Mouse (Mus musculus): ENCODE measurements around the gene Ets2.

Gene Ets2

DNA sequence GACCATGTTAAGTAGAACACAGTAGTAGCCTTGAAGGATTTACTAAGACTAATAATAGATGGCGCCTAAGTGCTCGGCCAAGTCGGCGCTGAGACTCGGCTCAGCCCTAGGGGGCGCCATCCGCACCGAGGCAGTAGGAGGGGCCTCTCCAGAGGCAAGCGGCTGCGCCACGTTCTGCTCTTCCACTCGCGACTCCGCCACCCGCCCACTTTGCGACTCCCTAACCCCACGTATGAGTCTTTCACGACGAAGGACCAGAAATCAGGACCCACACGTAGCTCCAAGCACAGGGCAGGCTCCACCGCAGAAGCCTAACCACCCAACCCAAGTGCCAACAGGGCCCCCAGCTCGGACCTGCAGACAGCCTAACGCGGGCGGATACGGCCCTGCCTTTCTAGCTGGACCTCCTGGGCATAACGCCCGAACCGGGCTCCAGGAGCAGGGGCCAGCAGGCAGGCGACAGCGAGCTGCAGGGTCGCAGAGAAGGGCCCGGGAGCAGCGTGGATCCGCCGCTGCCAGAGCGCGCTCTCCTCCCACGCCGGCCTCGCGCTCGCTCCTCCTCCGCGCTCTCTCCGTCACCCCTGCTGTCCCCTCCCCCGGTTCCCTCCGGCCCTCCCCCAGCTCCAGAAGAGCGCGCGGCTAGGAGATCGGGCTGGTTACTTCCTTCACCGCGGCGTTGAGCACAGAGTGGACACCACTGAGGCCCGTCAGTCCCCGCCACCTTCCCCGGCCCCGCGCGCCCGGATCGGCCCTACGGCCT lies at the start of gene Ets2:
Ets2 (plus strand) TSS at position 274 of the 760 bp plus-strand sequence.
- ChIA-PET CTCF (interaction anchor here in 3 of 4 experiments (0.5 to 2.0 kb wide), 18 partner anchors 11 to 536 kb away, joined by 3 to 6 read pairs (median 3); no protein-coding TSS in a partner anchor), POLR2A (interaction anchor here (0.5 to 3.6 kb wide), 35 partner anchors 9 to 381 kb away, joined by 3 to 20 read pairs (median 3); partner anchors contain the start of genes Brwd1 (in 1 of the 4) and Psmg1 (in 1 of the 4))

DNA sequence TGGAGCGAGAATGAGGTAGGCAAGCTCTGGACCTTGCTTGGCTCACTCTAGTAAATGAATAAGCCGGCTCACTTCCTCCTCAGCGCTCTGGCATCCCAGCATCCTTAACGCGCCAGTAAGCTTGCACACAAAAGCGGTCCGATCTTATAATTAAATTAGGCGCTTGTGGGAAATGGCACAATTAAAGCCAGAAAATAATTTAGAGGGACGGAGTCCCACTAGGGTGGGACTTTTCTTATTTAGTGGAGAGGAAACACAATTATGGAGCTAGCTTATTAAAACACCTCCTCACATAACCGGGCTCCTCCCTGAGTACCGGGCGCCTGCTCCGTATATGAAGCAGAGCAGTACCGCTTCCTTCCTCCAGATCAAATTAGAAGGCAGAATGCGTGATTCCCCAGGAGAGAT lies 47.7 kb upstream of the Ets2 start:
- ChIA-PET POLR2A (interaction anchor here in 3 of 4 experiments (0.9 to 1.8 kb wide), 6 partner anchors 12 to 295 kb away, joined by 3 to 4 read pairs (median 3); partner anchors contain the start of gene Ets2 (in 1 of the 3)), CTCF (interaction anchor here in 3 of 4 experiments (0.7 to 1.7 kb wide), 7 partner anchors 14 to 312 kb away, joined by 3 to 5 read pairs (median 4); no protein-coding TSS in a partner anchor)

DNA sequence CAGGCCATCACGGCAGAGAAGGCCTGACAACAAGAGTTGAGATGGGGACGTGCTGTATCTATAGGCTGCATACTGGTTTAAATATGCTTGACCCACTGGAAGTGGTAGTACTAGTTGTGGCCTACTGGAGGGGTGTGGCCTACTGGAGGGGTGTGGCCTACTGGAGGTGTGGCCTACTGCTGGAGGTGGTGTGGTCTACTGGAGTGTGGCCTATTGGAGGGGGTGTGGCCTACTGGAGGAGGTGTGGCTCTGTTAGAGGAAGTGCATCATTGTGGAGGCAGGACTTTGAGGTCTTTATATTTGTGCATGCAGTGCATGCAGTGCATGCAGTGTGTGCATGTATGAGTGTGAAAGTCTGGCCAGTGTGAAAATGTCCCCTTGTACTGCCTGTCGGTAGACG lies 45.3 kb upstream of the Ets2 start:
- POLR2A ChIA-PET: no interaction called here
- CTCF ChIA-PET: interaction anchor here in 2 of 4 experiments (0.5 kb wide), 2 partner anchors 72 to 306 kb away, joined by 3 to 4 read pairs; no protein-coding TSS in a partner anchor

DNA sequence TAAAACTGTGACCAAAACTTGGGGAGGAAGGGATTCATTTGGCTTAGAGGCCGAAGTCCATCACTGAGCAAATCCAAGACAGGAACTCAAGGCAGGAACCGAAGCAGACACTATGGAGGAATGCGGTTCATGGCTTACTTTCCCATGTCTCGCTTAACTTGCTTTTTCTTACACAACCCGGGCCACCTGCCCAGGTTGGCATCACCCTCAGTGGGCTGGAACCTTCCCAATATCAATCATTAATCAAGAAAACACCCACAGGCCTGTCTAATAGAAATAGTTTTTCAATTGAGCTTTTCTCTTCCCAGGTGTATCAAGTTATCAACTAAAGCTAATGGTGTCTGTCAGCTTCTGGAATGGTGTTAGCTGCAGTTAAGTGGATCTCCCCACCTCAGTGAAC lies 44.7 kb upstream of the Ets2 start:
- POLR2A ChIA-PET: interaction anchor here in 1 of 4 experiments (0.6 kb wide), 1 partner anchor 70 kb away, joined by 4 read pairs; no protein-coding TSS in a partner anchor
- CTCF ChIA-PET: interaction anchor here in 1 of 4 experiments (0.6 to 0.8 kb wide), 2 partner anchors 33 to 110 kb away, joined by 3 read pairs; no protein-coding TSS in a partner anchor

DNA sequence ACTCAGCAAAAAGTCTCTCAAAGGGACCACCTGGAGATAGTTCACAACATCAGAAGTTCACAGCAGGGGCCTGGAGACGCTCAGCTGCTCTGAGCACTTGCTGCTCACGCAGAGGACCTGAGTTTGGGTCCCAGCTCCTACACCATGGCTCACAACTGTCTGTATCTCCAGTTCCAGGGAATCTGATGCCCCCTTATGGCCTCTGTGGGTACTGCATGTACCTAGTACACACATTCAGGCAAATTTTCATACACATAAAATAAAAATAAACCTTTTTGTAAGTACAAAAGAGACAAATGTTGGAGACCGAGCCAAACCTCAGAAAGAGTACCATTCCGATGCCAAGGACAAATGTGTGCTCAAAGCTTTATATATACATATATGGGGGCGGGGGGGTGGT lies 44.1 kb upstream of the Ets2 start:
- CTCF ChIA-PET: interaction anchor here in 3 of 4 experiments (0.6 to 1.4 kb wide), 5 partner anchors 33 to 807 kb away, joined by 3 to 7 read pairs (median 4); no protein-coding TSS in a partner anchor

DNA sequence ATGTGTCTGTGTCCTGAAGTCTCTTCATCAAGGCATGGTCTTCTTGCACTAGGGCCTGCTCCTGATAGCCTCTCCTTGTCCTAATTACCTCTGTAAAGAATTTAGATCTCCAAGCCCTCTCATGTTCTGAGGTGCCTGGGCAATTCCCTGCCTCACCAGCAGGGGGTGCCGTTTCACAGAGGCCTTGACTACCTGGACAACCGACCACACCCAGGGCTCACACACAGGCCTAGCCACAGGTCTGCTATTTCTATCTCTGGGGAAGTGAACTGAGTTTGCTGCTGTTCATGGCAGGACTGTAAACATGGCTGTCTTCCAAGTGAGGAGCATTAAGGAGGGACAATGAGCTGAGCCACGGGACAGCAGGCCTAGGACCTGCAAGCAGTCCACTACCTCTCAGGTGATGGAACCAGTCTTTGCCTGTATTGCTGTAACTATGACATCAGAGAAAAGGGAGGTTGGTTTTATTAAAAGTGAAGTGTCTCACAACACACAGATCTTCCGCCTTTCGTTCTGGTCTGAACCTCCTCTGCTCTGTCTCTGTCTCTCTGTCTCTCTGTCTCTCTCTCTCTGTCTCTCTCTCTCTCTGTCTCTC lies 42.9 kb upstream of the Ets2 start:
- POLR2A ChIA-PET: interaction anchor here in 1 of 4 experiments (1.2 kb wide), 1 partner anchor 43 kb away, joined by 3 read pairs; the partner anchor contains the start of gene Ets2
- CTCF ChIA-PET: interaction anchor here (0.6 to 1.4 kb wide), 11 partner anchors 9 to 306 kb away, joined by 3 to 7 read pairs (median 4); no protein-coding TSS in a partner anchor

More for the DNA sequence above, 44.1 kb upstream of the Ets2 start:
- POLR2A ChIA-PET: no interaction called here

DNA sequence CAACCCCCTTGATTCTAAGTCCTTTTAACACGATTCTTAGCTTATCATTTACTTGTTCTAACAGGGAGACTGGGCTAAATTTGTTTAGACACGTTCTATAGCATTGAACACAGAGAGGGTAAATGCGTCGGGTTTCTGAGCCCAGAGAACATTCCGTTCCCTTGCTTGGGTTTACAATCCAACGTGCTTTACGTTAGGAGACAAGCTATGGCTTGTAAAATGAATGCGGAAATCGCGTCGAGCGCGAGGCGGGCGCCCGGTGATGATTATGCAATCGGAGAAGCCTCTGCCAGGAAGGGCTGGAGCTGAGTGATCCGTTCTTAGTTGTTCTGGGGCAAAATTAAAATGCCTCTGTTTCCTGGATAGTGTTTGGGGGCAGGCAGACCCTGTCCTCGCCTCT lies 42.4 kb upstream of the Ets2 start:
- ChIA-PET CTCF (interaction anchor here (0.6 to 1.2 kb wide), 12 partner anchors 9 to 289 kb away, joined by 3 to 8 read pairs (median 4); no protein-coding TSS in a partner anchor), POLR2A (interaction anchor here in 2 of 4 experiments (0.9 to 1.2 kb wide), 2 partner anchors 42 to 43 kb away, joined by 3 to 5 read pairs; partner anchors contain the start of gene Ets2 (in 2 of the 2))

DNA sequence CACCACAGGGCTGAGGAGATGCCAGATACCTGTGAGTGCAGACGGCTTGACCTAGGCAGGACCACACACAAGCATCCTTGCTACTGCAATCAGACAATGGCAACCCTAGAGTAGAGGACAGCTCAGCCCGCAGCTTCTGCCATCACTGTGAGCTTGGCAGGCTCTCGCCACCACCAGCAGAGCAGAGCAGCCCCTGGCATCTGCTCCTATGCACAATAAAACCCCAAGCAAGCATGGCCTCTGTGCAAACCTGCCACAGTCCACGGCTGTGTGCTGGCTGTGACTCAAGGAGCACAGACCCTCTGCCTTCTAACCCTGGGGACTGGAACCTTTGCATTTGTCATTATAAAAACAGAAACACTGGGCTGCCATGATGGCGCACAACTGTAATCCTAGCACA lies 41.0 kb upstream of the Ets2 start:
- POLR2A ChIA-PET: no interaction called here

DNA sequence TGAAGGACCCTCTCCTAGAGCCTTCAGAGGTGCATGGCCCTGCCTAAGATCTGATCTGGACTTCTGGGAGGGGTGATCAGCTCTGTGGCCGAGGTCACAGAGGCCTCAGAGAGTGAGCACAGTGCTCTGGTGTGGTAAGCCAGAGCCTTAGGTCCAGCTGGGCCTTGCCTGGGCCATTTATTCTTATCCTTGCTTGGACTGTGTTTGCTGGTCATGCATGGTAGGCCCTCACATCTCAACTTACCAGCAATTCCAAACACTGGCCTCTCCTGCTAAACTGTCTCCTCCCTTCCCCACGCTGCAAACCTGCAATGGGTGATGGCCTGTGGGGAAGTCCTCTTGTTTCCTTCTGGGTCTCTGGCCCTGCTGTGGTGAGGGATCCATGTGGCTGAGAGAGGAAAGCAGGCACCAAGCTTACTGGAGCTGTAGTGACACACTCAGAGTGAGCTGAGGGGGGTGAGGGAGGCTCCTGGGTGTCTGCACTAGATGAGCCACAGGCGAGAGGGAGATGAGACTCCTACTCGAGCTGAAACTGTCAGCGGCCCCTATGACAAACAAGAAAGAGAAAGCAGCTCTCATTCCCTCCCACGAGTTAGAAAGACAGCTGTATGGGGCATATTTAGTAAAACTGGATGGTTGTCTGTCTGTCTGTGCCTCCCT lies 36.3 kb upstream of the Ets2 start:
- POLR2A ChIA-PET: interaction anchor here in 1 of 4 experiments (0.7 kb wide), 1 partner anchor 39 kb away, joined by 3 read pairs; no protein-coding TSS in a partner anchor
- CTCF ChIA-PET: no interaction called here

More for the DNA sequence above, 41.0 kb upstream of the Ets2 start:
- CTCF ChIA-PET: interaction anchor here in 2 of 4 experiments (0.6 to 0.9 kb wide), 2 partner anchors 56 to 179 kb away, joined by 3 to 4 read pairs; no protein-coding TSS in a partner anchor

DNA sequence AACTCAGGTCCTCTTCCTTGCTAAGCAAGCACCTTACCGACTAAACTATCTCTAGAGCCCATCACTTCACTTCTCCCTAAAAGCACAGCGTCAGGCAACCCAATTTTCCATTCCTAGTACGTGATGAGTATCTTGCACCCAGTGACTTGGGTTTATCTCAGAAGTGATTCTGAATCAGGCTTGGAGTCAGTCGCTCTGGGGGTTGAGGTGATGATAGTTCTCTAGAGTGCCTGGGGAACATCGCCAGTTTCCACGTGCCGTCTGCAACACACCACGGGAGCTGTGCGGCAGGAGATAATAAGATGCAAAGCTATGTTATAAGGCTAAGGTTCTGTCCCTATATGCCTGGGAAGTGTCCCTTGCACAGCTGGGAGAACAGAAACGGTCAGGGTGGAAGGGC lies 35.6 kb upstream of the Ets2 start:
- CTCF ChIA-PET: no interaction called here
- POLR2A ChIA-PET: no interaction called here

DNA sequence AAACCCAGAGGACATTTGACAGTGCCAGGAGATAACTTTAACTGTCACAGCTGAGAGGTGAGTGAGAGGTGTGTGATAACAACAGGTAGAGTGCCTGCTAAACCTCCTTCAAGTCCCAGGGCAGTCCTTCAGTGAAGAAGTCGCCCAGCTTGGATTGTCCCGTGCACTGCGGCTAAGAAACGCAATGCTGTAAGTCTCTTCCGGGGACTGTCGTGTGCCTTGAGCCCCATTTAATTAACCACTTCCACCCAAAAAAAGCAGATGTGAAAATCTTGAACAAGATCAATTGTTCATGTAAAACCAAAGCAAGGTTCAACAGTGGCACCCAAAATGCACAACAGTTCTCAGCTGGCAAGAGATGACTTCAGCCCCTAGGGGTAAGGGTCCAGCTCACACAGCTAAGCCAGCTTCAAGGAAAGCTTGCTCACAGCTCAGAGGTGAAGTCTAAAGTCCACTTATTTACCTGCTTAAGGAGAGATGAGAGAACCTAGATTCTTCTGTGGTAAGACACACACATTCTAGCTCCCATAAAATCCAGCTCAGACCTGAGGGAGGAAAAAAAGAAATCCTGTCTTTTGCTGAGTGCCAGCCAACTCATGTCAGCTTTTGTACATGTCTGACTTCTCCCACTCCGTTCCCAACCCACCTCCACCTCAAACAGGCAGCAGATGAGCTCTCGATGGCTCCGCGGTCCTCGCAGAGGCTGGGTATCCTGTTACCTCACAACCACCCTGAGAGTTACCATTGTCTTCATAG lies 34.3 kb upstream of the Ets2 start:
- CTCF ChIA-PET: interaction anchor here in 2 of 4 experiments (0.9 to 1.6 kb wide), 5 partner anchors 8 to 326 kb away, joined by 3 to 4 read pairs (median 4); no protein-coding TSS in a partner anchor
- POLR2A ChIA-PET: interaction anchor here in 2 of 4 experiments (1.1 to 1.3 kb wide), 3 partner anchors 9 to 35 kb away, joined by 3 read pairs; partner anchors contain the start of gene Ets2 (in 2 of the 2)

DNA sequence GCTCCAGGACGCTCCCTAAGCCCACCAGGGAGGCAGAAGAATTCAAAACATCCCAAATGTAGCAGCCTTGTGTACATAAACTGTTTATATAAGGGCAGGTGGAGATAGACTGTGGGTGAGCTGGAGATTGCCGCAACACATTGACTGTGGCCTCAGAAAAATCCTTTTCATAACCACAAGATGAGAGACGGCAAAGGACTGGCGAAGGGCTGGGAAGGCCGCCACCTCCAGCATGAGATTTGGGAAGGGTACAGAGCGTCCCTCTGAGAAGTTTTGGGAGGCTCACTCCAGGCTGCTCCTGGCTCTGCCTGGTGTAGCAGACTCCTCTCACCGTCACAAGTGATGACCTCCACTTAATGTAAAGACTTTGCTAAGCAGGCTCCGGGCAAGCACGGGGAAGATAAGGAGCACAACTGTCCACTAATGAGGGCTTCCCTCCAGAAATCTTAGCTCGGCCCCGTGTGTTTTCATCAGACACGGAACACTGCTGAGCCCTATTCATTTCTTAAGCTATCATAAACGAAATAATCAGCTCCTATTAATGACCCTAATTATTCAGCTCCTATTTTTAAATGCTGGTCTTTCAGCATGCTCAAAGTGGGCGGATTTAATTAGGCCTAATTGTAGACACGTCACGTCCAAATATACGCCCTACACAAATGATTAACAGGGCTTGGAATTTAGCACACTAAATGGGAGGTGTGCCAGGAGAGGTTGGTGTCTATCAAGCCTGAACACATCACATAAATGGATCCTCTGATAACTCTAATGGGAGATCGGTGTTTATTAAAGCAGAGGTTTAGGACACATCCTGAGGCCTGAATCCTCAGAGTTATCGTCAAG lies 33.5 kb upstream of the Ets2 start:
- ChIA-PET POLR2A (interaction anchor here in 2 of 4 experiments (0.5 to 1.3 kb wide), 4 partner anchors 8 to 63 kb away, joined by 3 read pairs; partner anchors contain the start of gene Ets2 (in 2 of the 2)), CTCF (interaction anchor here in 3 of 4 experiments (0.5 to 1.6 kb wide), 6 partner anchors 9 to 327 kb away, joined by 3 to 7 read pairs (median 4); no protein-coding TSS in a partner anchor)

DNA sequence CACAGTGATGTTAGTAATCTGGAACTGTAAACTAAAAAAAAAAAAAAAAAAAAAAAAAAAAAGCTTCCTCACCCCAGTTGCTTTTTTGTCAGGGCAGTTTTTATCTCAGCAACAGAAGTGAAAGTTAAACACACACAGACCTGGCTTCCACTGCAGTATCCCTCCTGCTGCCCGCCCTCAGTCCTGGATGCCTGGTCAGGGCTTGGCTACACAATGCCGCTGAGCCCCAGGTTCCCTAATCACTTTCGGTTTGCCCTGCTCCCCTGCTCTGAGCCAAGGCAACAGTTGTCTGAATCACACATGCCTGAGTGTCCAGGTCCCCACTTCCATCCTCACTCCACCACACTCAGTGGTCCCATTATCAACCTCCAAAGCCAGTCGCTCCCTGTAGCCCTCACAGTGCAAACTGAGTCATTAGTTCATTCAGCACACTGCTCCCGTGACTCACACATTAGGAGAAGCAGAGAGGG lies 27.4 kb upstream of the Ets2 start:
- ChIA-PET POLR2A (interaction anchor here in 2 of 4 experiments (0.6 to 1.3 kb wide), 3 partner anchors 118 to 1846 kb away, joined by 3 to 4 read pairs (median 3); no protein-coding TSS in a partner anchor), CTCF (interaction anchor here in 1 of 4 experiments (0.6 kb wide), 1 partner anchor 285 kb away, joined by 3 read pairs; no protein-coding TSS in a partner anchor)

DNA sequence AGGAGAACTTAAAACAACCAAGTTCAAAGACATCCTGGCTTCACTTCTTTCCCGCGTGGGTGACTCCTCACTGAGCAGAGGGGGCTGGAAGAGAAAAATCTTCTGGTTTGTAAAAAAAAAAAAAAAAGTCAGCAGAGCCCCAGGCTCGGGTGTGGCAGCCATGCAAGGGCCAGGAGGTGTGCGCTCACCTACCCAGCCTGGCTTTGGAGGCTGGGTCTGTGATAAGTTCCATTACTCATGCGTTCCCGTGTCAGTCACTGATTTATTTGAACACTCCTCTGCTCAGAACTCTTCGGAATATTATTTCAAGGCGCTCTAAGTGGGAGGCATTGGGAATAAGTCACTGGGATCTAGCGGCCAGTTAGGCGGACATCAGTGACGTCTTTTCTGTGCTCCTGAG lies 26.7 kb upstream of the Ets2 start:
- ChIA-PET CTCF (no interaction called here), POLR2A (interaction anchor here in 1 of 4 experiments (1.8 kb wide), 1 partner anchor 26 kb away, joined by 5 read pairs; the partner anchor contains the start of gene Ets2)

DNA sequence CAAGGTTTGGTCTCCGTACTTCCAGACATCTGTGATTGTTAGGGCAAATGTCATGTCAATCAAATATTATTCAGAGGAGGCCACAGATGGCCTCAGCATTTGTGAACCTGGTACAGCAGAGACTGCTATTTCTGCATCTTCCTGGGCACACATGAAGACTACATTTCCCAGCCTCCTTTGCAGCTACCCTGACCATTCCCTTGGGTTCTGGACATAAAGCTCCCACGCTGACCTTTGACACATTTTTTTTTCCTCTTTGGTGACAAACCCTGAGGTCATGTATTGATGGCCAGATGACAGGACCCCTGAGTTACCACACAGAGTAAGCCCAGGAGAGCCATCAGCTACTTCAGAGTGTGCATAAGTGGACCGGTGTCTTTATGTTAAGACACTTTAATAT lies 25.2 kb upstream of the Ets2 start:
- POLR2A ChIA-PET: interaction anchor here in 1 of 4 experiments (1.2 to 1.8 kb wide), 2 partner anchors 9 to 25 kb away, joined by 3 to 5 read pairs; partner anchors contain the start of gene Ets2
- CTCF ChIA-PET: interaction anchor here in 2 of 4 experiments (1.0 to 1.3 kb wide), 2 partner anchors 10 to 25 kb away, joined by 4 to 5 read pairs; partner anchors contain the start of gene Ets2 (in 1 of the 2)

DNA sequence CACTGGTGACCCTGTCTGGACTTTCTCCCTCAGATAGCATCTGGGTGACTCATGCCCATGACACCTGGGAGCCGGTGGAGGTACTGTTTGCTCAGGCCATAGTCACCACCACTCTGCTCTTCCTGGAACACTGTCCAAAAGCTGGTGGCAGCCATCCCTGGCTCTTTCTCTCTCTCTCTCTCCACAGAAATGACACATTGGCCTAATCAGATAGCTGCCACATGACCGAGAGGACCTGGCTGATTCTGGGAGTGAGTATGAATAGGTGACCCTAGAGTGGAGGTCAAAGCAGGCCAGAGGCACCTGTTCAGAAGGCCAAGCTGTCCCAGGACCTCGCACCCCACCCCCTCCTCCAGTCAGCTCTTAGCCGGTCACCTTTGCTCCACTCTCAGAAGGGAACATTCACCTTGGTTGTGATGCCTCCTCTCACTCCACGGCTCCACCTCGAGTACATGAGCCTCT lies 19.4 kb upstream of the Ets2 start:
- POLR2A ChIA-PET: interaction anchor here in 3 of 4 experiments (0.5 to 1.9 kb wide), 10 partner anchors 9 to 442 kb away, joined by 3 to 5 read pairs (median 3); partner anchors contain the start of gene Ets2 (in 2 of the 3)
- CTCF ChIA-PET: interaction anchor here in 2 of 4 experiments (0.5 to 0.9 kb wide), 3 partner anchors 18 to 208 kb away, joined by 3 read pairs; partner anchors contain the start of gene Ets2 (in 1 of the 2)

All from embryonic stem cell, embryonic (primary cell).